Mouse (Mus musculus): ENCODE results near the gene Kcnh1. TPM values are rescaled to one million over a fixed set of nuclear protein-coding genes. Genes with fewer than 3 reads are reported as not detected.
A peak's percentile ranks its signal among the peaks of the same experiment; 100 is the strongest.

The Kcnh1 gene
- polyA plus RNA-seq, 1 experiment, result 0.51 TPM

DNA sequence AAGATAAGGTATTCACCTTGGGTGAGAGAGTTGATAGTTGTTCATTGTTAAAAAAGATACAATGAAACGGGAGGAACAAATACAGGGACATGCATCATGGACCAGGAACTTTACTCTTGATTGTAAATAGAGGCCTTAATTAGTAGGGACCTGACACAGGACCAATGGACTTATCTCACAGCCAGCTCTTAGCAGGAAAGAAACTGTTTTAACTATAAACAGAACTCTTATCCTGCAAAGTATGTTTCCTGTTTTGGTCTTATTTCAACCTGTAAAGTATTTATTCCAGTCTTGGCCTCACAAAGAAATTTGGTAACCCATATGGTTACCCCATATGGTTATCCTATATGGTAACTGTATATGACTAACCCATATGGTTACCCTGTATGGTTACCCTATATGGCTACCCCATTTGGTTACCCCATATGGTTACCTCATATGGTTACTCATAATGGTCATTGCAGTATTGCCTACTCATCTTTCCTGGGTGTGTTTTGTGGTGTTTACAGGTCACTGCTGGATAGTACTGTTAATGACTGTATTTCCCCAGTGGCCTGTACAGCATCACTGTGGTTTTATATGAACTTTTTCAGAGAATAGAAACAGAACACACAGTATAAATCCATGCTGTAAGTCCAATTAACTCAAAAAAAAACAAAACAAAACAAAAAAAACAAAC is 125.0 kb downstream of the Kcnh1 start:
- no peak for DNase-seq (ENCODE audit: low read depth)

DNA sequence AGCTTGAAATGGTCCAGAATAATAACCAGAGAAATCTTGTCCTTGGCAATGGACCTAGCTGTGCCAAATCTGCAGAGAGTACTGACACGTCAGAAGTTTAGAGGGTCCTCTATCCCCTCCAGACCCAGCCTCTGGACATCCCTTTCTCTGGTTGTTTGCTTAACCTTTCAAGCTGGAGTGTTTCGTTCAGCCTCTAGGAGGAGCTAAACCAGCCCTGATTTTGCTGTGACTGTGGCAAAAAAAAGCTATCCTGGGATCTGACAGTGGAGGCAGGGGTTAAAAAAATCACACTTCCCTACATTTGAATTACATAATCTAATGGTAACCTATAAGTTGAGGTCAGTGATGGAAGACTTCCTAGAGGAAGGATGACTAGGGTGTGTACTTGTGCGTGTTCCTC is 133.6 kb downstream of the Kcnh1 start:
- DNase-seq (ENCODE audit: low read depth), result no peak

DNA sequence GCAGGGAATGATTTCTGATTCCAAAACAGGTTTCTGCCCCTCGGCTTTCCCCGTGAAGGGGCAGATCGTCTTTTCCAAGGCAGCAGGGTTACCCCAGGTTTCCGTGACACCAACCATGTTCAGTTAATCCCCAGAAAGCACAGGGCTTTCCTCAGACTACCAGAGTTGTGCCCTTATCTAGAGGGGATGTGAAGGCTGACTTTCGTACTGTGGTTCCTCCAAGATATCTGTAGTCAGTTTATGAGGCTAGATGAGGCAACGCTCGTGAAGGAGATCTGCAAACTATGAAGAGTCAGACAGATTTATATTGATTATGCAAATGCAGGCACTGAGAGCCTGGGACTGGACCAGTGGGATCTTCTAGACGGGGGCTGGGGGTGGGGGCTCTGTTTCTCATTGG is 136.5 kb downstream of the Kcnh1 start:
- no peak for DNase-seq (ENCODE audit: low read depth)

DNA sequence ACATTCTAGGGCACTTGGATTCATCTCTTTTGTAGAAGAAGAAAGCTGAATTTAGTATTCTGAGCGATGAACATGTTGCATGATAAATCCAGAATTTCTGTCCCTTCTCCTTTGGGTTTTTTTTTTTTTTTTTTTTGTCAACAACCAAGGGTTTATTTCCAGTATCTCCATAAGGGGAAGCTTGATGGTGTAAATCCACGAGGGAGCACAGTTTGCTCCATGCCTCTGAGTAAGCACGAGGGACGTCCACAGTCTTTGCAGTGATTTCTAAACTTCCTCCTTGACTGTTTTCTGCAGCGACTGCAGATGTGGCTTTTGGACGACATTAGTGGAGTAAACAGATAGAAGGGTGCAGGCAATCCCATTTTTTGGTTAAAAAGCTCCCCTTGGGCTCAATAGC is 140.6 kb downstream of the Kcnh1 start:
- DNase-seq (ENCODE audit: low read depth), result no peak

DNA sequence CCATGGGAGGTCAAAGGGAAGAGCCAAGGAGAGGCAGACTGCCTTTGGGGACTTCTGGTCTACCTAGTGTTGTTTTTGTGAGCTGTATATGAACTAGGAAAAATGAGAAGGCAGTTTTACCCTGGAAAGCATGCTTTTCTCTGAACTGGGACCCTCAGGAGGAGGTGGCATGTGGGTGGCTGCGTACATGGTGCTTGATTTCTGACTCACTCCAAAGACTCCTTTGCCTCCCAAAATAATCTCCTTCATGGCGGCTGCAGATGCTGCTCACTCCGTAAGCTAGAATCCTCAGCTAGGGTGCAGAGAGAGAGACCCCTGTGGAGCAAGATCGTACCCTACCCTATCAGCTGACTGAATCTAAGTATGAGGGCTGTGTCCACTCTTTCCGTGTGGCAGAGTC is 145.5 kb downstream of the Kcnh1 start:
- DNase-seq (ENCODE audit: low read depth), result no peak

DNA sequence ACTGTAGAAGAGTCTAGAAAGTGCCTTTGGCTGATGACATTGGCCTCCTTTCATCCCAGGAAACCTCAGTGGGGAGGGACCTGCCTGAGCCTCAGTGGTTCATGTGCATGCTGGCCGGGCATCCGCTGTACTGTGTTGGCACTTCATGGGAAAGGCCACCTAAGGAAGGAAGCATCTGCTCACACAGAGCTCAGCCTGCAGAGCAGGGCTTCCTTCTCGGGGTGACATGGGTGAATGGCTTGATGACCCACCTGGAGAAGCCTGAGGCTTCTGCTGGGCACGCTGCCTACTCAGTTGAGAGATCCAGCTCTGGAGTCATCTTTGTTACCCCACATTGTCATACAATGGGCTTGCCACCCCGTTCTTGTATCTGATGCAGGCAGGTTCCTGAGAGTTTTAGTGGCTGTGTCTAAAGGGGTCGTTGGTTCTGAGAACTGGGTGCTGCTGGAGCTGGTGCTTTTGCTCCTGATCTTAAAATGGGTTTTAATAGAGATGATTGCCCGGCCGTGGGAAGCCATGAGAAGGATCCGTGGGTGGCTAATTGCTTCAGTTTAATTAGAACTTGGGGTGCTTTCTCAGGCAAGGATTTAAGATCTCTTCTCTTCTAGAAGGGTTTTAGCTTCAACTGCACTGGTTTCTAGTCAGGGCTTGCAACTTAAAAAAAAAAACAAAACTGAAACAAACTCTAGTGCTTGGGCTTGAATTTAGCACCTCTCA is 148.9 kb downstream of the Kcnh1 start:
- DNase-seq (ENCODE audit: low read depth), result no peak

DNA sequence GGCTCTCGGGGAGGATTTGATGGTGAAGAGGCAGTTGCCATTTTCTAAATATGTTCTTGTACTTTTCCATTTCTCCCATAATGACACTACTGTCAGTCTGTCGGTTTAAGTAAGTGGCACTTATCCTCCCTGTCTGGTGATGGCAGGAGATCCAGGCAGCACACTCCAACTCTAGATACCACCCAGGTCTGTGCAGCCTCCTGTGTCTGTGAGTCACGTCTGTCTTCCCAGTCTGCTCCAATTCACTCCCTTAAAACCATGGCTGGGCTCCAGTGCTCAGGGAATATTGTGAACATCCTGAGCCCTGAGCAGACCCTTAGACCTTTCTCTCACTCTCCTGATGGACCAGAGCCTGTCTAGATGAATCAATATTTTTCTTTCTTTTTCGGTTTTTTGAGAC is 151.2 kb downstream of the Kcnh1 start:
- no peak for DNase-seq (ENCODE audit: low read depth)

DNA sequence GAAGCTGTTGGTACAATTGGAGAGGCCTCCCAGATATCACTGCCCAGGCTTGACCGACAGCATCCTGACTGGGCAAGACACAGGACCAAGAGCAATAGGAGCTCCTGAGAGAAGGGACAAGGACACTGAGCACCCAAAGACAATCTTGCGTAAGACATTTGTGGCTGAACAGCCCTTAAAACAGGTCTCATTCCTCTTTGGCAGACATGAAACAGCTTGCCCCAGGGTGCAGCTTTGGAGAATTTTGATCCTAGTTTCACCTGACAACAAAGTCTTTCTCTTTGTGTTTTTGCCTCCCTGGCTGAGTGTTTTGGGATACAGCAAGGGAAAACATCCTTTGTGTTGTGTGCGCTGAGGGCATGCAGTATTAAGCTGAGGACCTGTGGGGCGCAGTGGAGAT is 153.4 kb downstream of the Kcnh1 start:
- peak; percentile 63 for DNase-seq (ENCODE audit: low read depth)

DNA sequence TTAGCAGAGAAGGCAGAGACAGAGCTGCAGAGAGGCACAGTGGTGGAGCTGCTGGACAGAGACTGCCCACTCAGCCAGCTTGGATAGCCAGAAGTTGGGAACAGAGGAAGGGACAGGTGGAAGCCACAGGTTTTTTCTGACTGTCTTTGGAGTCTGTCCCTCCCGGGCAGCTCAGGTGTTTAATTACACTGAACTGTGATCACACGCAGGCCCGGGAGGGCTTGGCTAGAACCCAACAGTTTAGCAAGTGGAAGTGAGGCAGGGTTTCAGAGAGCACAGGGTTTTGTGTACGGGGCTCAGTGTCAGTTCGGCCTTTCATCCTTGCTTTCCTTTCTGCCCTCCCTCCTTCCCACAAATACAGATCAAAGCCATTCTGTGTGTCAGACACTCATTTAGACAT is 156.8 kb downstream of the Kcnh1 start:
- no peak for DNase-seq (ENCODE audit: low read depth)

DNA sequence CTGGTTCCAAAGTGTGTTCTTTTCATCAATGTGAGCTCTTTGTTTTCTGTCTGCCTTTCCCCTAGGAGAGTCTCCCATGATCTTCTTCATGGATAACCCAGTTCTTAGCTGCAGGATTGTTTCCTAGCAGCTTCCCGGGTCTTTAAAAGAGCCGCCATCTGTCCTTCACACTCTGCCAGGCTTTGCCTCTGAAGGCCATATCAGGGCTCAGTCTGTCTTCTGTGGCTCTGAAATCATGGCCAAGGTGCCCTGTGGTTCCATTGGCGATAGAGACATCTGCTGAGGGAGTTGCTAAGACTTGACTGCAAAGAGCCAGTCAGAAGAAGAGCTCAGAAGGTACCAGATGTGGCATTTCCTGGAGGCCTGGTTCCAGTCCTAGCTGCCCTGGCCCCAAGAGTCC is 165.7 kb downstream of the Kcnh1 start:
- no peak for DNase-seq (ENCODE audit: low read depth)

DNA sequence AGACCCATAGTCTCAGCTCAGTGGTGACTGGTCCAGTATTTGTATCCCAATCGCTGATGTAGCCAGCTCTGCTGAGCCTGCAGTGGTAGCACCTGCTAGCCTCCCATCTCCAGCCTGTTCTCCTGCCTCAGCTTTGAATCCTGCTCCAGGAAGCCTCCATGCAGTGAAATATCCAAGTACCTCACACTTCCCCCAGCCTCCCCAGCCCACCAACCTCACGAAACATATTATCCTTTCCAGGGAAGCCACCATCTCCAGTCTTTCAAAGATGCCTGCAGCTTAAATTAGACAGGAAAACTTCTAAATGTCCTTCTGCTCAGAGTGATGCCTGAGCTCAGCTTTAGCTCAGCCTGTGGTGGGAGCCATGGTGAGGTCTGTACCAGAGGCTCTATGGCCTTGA is 168.6 kb downstream of the Kcnh1 start:
- no peak for DNase-seq (ENCODE audit: low read depth)

DNA sequence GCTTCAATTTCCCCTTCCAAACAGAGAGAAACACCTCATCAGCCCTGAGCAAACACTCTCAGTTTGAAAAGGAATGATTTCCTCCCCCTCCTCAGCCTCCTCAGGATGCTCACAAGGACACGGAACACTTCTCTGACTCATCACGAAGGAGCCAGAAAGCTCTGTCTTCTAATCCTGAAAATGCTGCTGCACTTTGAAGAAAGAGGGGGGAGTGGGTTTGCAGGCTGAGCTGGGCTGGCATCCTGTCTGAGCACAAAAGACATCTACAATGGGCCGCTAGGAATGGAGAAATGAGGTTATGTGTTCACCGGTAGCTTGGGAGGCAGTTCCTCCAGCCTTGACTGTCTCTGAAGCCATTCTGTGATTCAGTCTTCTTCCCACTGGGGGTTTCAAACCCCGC is 177.8 kb downstream of the Kcnh1 start:
- no peak for DNase-seq (ENCODE audit: low read depth)

DNA sequence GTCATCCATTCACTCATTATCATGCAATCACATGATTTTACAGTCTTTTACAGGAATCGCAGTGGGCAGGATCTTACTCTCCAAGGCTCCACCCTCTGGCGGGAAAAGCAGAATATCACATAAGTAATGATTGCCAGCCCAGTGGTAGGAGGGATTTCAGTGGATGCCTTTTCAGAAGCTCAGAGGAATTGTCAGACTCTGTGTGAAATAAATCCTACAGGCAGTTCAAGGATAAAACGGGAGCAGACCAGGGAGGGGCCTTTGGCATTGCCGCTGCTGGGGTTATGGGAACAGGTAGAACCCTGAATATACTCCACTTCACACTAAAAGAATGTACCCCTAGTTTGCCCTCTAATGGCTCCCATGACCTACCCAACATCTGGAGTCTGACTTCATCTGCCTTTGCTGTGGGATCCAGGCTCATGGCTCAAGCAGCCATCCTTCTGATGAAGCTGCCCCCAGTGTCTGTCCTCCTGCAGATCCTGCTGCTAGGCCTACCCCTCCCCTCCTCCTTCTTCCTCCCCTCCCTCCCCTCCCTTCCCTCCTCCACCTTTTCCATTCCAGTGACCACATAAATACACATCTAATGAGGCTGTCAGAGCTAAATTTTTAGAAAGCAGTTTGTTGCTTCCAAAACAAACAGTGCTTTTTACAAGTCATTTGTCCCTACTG is 181.5 kb downstream of the Kcnh1 start:
- no peak for DNase-seq (ENCODE audit: low read depth)

DNA sequence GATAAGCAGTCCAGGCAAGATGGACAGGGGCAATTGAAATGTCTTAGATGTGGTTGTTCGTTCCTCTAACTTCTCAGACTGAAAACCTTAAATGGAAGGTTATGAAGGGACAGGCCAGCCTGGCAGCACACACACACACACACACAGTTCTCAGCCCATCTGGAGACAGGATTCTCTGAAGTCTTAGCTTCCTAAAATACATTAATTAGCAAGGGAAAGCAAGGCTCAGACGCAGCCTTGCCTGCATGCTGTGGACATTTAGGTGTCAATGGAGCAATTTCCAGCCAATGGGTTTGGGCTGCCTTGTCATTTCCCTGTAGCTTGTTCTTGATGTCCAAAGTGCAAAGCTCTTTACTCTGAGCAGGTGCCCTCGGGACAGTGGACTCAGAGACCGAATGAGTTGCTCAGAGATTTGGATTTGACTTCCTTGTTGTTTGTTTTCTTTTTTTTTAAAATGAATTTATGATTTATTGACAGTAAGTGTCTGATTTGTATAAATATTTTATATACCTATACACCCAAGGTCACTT is 188.0 kb downstream of the Kcnh1 start:
- DNase-seq (ENCODE audit: low read depth), result no peak

DNA sequence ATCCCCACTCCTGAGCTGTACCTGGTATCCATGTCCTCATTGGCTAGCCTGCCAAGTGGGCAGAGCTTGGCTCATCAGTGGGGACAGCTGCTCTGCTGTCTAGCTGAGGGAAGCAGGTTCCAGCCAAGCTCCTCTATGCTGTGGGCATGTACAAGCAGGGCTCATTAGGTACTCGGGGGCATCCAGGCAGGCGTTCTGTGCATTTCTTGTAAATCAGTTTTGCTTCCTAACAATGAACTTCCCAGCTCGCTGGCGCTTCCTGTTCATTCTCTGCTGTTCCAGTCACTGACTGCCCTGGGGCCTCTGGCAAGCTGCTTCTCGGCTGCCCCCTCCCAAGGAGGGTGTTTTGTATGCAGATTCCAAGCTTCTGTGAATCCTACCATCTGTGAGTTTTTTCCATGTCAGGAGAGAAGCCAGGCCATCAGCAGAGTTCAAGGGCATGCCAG is 190.0 kb downstream of the Kcnh1 start:
- no peak for DNase-seq (ENCODE audit: low read depth)

DNA sequence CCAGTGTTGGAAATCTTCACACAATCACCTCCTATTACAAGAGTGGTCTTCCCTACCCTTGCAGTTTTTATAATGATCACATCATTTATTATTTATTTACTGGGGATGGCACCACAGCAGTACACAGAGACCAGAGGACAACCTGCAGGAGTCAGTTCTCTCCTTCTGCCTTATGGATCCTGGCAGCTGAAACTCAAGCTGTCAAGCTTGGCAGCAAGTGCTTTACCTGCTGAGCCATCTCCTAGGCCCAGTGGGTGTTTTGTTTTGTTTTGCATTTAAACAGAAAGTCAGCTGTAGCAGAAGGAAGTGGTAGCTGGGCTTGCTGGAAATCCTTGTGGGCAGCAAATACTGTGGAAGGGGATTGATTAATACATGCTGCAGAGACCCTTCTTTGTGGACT is 197.1 kb downstream of the Kcnh1 start:
- DNase-seq (ENCODE audit: low read depth), result no peak

DNA sequence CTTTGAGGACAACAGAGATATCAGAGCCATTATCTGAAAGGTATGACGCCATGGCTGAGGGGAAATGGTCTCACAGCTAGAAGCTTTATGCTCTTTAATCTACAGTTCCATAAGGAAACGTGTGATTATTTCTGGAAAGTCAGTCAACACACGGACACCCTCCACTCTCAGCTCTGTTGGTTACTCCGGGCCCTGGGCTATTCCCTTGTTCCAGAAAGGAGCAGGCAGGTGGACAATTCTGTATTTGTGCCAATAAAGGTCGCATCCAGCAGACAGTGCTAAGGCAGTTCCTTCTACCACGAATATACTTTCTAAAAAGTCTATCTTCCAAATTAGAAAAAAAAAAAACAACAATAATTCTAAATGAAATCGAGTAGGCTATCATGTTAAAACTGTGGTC is 200.5 kb downstream of the Kcnh1 start:
- DNase-seq (ENCODE audit: low read depth), result no peak

DNA sequence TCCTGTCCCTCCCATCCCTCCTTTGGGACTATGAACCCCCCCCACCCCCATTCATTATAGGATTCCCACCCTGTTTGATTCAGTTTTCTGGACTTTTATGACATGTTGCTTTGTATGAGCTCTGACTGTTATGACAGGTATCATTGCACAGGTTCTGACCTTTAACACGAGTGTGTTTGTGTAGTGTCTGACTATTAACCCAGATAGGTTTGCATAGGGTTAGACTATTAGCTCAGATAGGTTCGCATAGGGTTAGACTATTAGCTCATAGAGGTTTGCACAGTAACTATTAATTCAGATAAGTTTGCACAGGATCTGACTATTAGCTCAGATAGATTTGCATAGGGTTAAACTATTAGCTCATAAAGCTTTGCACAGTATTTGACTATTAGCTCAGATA is 201.7 kb downstream of the Kcnh1 start:
- DNase-seq (ENCODE audit: low read depth), result no peak

DNA sequence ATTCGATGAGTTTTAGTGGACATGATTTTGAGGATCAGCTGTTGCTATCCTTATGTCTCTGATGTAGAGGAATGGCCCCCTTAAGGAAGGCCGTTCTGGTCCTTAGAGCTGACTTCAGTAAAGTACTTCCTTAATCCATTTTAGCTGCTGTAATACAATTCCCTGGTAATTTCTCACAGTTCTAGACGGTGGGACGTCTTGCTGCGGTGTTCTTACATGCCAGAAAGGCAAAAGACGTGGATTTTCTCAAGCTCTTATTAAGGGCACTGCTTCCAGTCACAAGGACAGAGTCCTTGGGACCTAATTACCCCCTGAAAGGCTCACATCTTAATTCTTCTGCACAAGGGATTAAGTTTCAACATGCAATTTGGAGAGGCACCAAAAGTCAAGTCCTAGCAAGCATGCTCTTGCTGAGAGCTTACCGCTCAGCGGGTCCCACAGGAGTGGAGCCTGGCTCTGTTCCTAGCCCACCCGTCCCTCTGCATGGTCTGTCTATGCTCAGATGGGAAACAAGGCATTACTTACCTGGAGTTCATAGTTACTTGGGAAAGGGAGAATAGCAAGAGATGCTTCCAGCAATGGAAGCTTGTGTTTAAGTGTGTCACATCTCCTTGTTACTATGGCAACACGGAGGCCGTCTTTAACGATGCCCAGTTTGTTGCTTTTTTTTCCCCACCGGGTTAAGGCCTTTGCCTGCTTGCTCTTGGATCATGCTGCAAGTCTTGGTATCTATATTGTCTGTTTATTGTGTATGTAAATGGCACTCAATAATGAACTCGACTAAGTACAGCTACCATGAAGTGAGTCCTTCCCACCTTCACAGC is 209.3 kb downstream of the Kcnh1 start:
- no peak for DNase-seq (ENCODE audit: low read depth)

DNA sequence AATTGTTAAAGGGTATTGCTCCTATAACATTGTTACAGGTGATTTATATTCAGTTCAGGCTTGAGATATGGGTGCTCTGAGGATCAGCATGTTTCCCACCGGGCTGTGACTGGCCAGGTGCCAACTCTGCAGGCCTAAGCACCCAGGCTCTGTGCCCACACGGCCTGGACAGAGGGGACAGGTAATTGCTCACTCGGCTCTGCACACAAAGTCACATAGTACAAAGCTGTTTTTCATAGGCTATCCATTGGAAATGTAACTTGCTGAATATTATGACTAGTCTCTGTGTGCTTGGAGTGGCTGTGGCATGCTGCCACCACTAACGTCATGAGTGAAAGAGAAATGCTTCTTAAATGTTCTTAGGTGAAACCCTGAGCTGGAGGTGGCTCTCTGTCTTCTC is 210.4 kb downstream of the Kcnh1 start:
- no peak for DNase-seq (ENCODE audit: low read depth)

DNA sequence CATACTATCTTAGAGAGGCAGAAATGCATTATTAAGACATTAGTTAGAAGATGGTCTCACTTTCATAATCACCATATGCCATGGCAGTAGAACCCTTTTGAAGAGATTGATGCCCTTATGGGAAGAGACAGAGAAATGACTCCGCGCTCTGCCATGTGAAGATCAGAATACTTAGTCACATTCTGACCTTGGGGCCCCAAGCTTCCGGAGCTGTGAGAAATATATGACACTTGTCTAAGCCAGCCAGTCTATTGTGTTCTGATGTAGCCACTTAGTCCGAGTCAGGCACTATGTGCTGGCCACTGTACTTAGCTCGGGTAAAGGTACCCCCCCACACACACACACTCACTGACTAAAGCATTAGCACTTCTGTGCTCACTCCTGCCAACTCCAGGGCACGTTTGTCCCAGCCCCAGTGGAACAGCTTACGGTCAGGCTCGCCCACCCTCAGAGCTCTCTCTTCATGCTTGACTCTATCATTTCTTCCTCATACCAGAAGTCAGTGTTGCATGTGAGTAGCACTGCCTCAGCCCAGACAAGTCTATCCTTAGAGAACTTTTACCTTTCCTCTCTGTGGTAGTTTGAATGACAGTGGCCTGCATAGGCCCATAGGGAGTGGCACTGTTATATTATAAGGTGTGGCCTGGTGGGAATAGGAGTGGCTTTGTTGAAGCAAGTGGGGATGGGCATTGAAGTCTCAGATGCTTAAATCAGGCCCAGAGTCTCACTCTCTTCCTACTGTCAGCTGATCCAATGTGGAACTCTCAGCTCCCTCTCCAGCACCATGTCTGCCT is 212.5 kb downstream of the Kcnh1 start:
- no peak for DNase-seq (ENCODE audit: low read depth)
